Mouse (Mus musculus): Measurements from ENCODE around the gene Cacna2d4.

GRCm38 (mm10) chr6:119375035-119375434 is 138.7 kb downstream of the Cacna2d4 start:
- no peak for TF ChIP-seq GATA1 (IDR thresholded peaks at IDR 0.05; ENCODE audit: low read length)
- no peak for TF ChIP-seq TAL1 (IDR thresholded peaks at IDR 0.05; ENCODE audit: low read length)
